ENCODE assay signal across 9 mouse cellular contexts in genomic region chr9:39603999-39604453, GRCm38 (mm10). TPM values are rescaled to one million over a fixed set of nuclear protein-coding genes. Genes with fewer than 3 reads are reported as not detected.
DNase-seq lines count a peak whose midpoint lies in the region; ATAC-seq and TF ChIP-seq lines count a peak whose summit lies in the region.
"Had no signal": no experiment of that assay in that cellular context is flagged by ENCODE, and none has a peak within 500 bp of the region (broad histone marks: within the 10 kb centered on the region; RNA-seq: fewer than 3 reads in every experiment).

AW551984 (minus strand) TSS chr9:39604403.

- peak within 1 kb of the TSS; percentile 71 for H3K4me2 ChIP-seq in heart, embryonic 13.5 days
- H3K4me2 ChIP-seq in intestine, embryonic 16.5 days (ENCODE audit: low read depth, low read length), result peak within 1 kb of the TSS; percentile 79
- H3K4me2 ChIP-seq in midbrain, postnatal 0 days (ENCODE audit: low read depth, low read length, poor library complexity, severe bottlenecking), result peak within 1 kb of the TSS; percentile 76

- peak within 1 kb of the TSS; percentile 52 for H3K4me3 ChIP-seq in heart, embryonic 13.5 days
- peak within 1 kb of the TSS; percentile 53 for H3K4me3 ChIP-seq in embryonic fibroblast, embryonic 13.5 days (ENCODE audit: insufficient read depth, low read length)
- peak within 1 kb of the TSS; percentile 46 for H3K4me3 ChIP-seq in intestine, embryonic 16.5 days (ENCODE audit: low read length)
- peak within 1 kb of the TSS; percentile 49 for H3K4me3 ChIP-seq in midbrain, postnatal 0 days (ENCODE audit: low read depth, low read length)

- WGBS in heart, embryonic 13.5 days, result under 1% methylated on average over 8 of the region's 8 CpGs
- WGBS in intestine, embryonic 16.5 days, result 1% methylated on average over 8 of the region's 8 CpGs
- 0% methylated on average over 8 of the region's 8 CpGs for WGBS in midbrain, postnatal 0 days

- no peak for DNase-seq in heart, adult 8-10 months (ENCODE audit: low spot score)
- peak; percentile 30 for DNase-seq in R1 (ENCODE audit: low read depth, low spot score)
- peak; percentile 55 for DNase-seq in midbrain, postnatal 0 days (ENCODE audit: low spot score)
- no peak for DNase-seq in spleen, postnatal 10 days (ENCODE audit: low spot score in 2 of 2)
- DNase-seq in thymus, postnatal 0 days (ENCODE audit: low spot score), result no peak

- H3K27me3 ChIP-seq in heart, embryonic 13.5 days (replicated peaks), result no peaks in the 10 kb centered on the region
- no peaks in the 10 kb centered on the region for H3K27me3 ChIP-seq in intestine, embryonic 16.5 days (replicated peaks; ENCODE audit: control insufficient read depth, insufficient read depth, low read length)
- no peaks in the 10 kb centered on the region for H3K27me3 ChIP-seq in midbrain, postnatal 0 days (ENCODE audit: insufficient read depth, low read length)

- TF ChIP-seq POLR2A in embryonic fibroblast, embryonic 13.5 days (IDR thresholded peaks at IDR 0.05; ENCODE audit: low read depth, low read length), result peak; percentile 46; the same call in 1 of the 2 replicates

- H3K27ac ChIP-seq in heart, embryonic 13.5 days (replicated peaks), result no peak within 1 kb of the TSS; the same call in 1 of the 2 replicates
- H3K27ac ChIP-seq in embryonic fibroblast, embryonic 13.5 days (ENCODE audit: insufficient read depth, low read length), result peak within 1 kb of the TSS; percentile 81
- H3K27ac ChIP-seq in intestine, embryonic 16.5 days (ENCODE audit: low read length), result 0 out of 2 replicates have a peak within 1 kb of the TSS, but pooled peaks have one; percentile 39
- peak within 1 kb of the TSS; percentile 69 for H3K27ac ChIP-seq in midbrain, postnatal 0 days (ENCODE audit: low read depth, low read length)

- no peak for ATAC-seq in heart, embryonic 13.5 days (ENCODE audit: extremely low read depth, insufficient number of reproducible peaks, low FRiP score, low TSS enrichment)
- peak; percentile 80 for ATAC-seq in intestine, embryonic 16.5 days
- peak; percentile 62 for ATAC-seq in midbrain, postnatal 0 days (ENCODE audit: low FRiP score)
- ATAC-seq: Patski had no signal

- H3K9me3 ChIP-seq in heart, embryonic 13.5 days, result no peaks in the 10 kb centered on the region
- no peaks in the 10 kb centered on the region for H3K9me3 ChIP-seq in intestine, embryonic 16.5 days (ENCODE audit: control insufficient read depth, low read length)
- H3K9me3 ChIP-seq in midbrain, postnatal 0 days (ENCODE audit: low read length), result no peaks in the 10 kb centered on the region

- peak within 1 kb of the TSS; percentile 78 for H3K9ac ChIP-seq in heart, embryonic 13.5 days
- peak within 1 kb of the TSS; percentile 40 for H3K9ac ChIP-seq in intestine, embryonic 16.5 days (ENCODE audit: low read depth, low read length)
- H3K9ac ChIP-seq in midbrain, postnatal 0 days (replicated peaks; ENCODE audit: low read length, poor library complexity, severe bottlenecking), result peak within 1 kb of the TSS; percentile 69

- TF ChIP-seq CTCF in embryonic fibroblast, embryonic 13.5 days (IDR thresholded peaks at IDR 0.05; ENCODE audit: borderline replicate concordance, insufficient read depth, low read length), result no peak
- no peak for TF ChIP-seq CTCF in midbrain, postnatal 0 days (IDR thresholded peaks at IDR 0.05)

- H3K4me1 ChIP-seq in heart, embryonic 13.5 days, result no peaks in the 10 kb centered on the region
- H3K4me1 ChIP-seq in embryonic fibroblast, embryonic 13.5 days (ENCODE audit: control insufficient read depth, insufficient read depth, low read length), result no peaks in the 10 kb centered on the region
- peaks cover 6% of the 10 kb centered on the region; the same call in 1 of the 2 replicates for H3K4me1 ChIP-seq in intestine, embryonic 16.5 days (ENCODE audit: control insufficient read depth, insufficient read depth, low read length)
- H3K4me1 ChIP-seq in midbrain, postnatal 0 days (ENCODE audit: insufficient read depth, low read length), result no peaks in the 10 kb centered on the region

- peaks cover 9% of the 10 kb centered on the region for H3K36me3 ChIP-seq in heart, embryonic 13.5 days
- H3K36me3 ChIP-seq in intestine, embryonic 16.5 days (ENCODE audit: control insufficient read depth, insufficient read depth, low read length), result no peaks in the 10 kb centered on the region
- no peaks in the 10 kb centered on the region for H3K36me3 ChIP-seq in midbrain, postnatal 0 days (ENCODE audit: insufficient read depth, low read length)

RNA-seq across cellular contexts. Expression of gene AW551984, which starts in this region (rescaled TPM):
- 10.3 and 10.8 TPM in 2 replicates for polyA plus RNA-seq in heart, embryonic 13.5 days (2015; fragmentation: Nextera tagmentation; extraction: Ambion mirVana)
- total RNA-seq in heart, adult 8-10 months (2022), result under 1 TPM in 2 of 4 experiments, not detected in 2; 0.37 to 0.82 TPM
- 27.0 and 64.8 TPM in 2 replicates for polyA plus RNA-seq in embryonic fibroblast, embryonic 13.5 days (2011; ENCODE audit: insufficient read length, low read depth, missing spikeins)
- 16.0 and 18.1 TPM in 2 replicates for polyA plus RNA-seq in intestine, embryonic 16.5 days (2015; fragmentation: Nextera tagmentation; extraction: Ambion mirVana)
- 363 and 387 TPM in 2 replicates for total RNA-seq in midbrain, postnatal 0 days (2014; rRNA removed)
- polyA plus RNA-seq in midbrain, postnatal 0 days (2015; fragmentation: Nextera tagmentation; extraction: Ambion mirVana), result 260 and 267 TPM in 2 replicates
- polyA plus RNA-seq in thymus, postnatal 0 days (2015; fragmentation: Nextera tagmentation; extraction: Ambion mirVana), result 0.98 and 1.3 TPM in 2 replicates
- polyA plus RNA-seq: Patski had no signal

Comparison
In these comparisons a context has a peak if more than half of its experiments do, and no peak if none do; other contexts are left out.
1. RNA of gene AW551984 (total RNA-seq): 363 to 387 TPM in midbrain, postnatal 0 days; 0.37 to 0.82 TPM in heart, adult 8-10 months; every median in the first group is over 100 times any median in the second.
2. DNase-seq: peak in R1 (single experiment) and midbrain, postnatal 0 days (single experiment); none in heart, adult 8-10 months (single experiment), spleen, postnatal 10 days (0 of 2) and thymus, postnatal 0 days (single experiment).
3. Peak in every context shown above with its lines, with median percentiles within 50 percentile points of each other: H3K4me2 ChIP-seq, H3K4me3 ChIP-seq and H3K9ac ChIP-seq.